Mouse (Mus musculus) kidney, adult 2 months (tissue): ENCODE measurements around the gene Cbx8.

Experiments
- CTCF ChIP-seq: fragments of 200-500 bp; conservative IDR thresholded peaks from 2 replicates; pipeline ENCODE4 v1.5.1; 2011; ENCODE audit warnings: low read depth, mild to moderate bottlenecking, control low read depth, low read length, moderate library complexity, mixed read lengths; ENCODE audit not compliant: insufficient read depth, insufficient read length
- POLR2A ChIP-seq: fragments of 200-500 bp; IDR thresholded peaks from one replicate; pipeline ENCODE4 v1.6.1; 2011; ENCODE audit warnings: low read depth, low read length, control low read depth

- TF ChIP-seq POLR2A (no peak), CTCF (no peak)
These were observed 39.2 kb downstream of the Cbx8 start for GRCm38 (mm10) chr11:119001493-119002128.
